Mouse (Mus musculus) hindbrain, embryonic 13.5 days (tissue): ENCODE measurements at regions not wholly inside any gene's neighbourhood (a gene's known extent, or its start where the extent isn't known, plus 50 kb on each side); places are given as distances from the start of the nearest gene placed in this dataset.

Experiments used
- ATAC-seq: fragments of 200-750 bp; cut with Nextera tagmentation; 2 replicates; pipeline ENCODE4 v1.8.0; 2017; ENCODE audit warnings: moderate TSS enrichment; ENCODE audit not compliant: low FRiP score
- H3K27ac ChIP-seq: fragments of 300-500 bp; sonication (generic); 2 replicates; pipeline ENCODE4 v1.5.1; 2015; ENCODE audit warnings: inconsistent platforms, mild to moderate bottlenecking, moderate library complexity
- H3K27me3 ChIP-seq: fragments of 300-500 bp; sonication (generic); 2 replicates; pipeline ENCODE4 v1.6.1; 2015; ENCODE audit warnings: mild to moderate bottlenecking, inconsistent platforms
- H3K36me3 ChIP-seq: fragments of 300-500 bp; sonication (generic); 2 replicates; pipeline ENCODE4 v1.6.1; 2015; ENCODE audit warnings: mild to moderate bottlenecking, inconsistent platforms
- H3K4me1 ChIP-seq: fragments of 300-500 bp; sonication (generic); replicated peaks from 2 replicates; pipeline ENCODE4 v1.6.1; 2015; ENCODE audit warnings: inconsistent platforms
- H3K4me2 ChIP-seq: fragments of 300-500 bp; sonication (generic); 2 replicates; pipeline ENCODE4 v1.6.1; 2015; ENCODE audit warnings: inconsistent platforms, mild to moderate bottlenecking, moderate library complexity
- H3K4me3 ChIP-seq: fragments of 300-500 bp; sonication (generic); 2 replicates; pipeline ENCODE4 v1.5.1; 2015; ENCODE audit warnings: mild to moderate bottlenecking, inconsistent platforms
- H3K9ac ChIP-seq: fragments of 300-500 bp; sonication (generic); 2 replicates; pipeline ENCODE4 v1.6.1; 2015; ENCODE audit warnings: mild to moderate bottlenecking, inconsistent platforms
- H3K9me3 ChIP-seq: fragments of 300-500 bp; sonication (generic); 2 replicates; pipeline ENCODE4 v1.6.1; 2016; ENCODE audit warnings: inconsistent platforms
- WGBS: fragments of 180-500 bp; shearing (Covaris S2); methylation state at CpG from one replicate; pipeline ENCODE4 v1.1.7; 2015; 5-methylcytosine and 5-hydroxymethylcytosine counted together

DNA sequence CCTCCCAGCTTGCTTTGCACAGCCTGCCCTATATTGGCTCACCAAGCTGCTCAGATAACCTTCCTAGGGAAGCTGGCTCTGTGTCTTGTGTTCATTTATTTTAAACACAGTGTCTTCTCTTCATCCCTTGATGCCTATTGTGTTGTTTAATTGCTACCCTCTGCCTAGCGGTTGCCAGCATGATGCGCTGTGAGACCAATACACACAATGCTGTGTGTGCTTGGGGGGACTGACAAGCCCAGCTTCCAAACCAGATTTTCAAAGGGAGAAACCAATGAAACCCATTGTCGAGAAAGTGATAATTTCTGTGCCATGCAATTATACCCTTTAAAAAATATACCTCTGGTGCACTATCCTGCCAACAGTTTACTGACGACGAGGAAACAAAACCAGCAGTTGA lies 247.8 kb downstream of the Nuf2 start:
- Histone ChIP-seq H3K27me3 (no peaks in the 10 kb centered on the region), H3K9ac (no peak overlapping the region), H3K27ac (no peak overlapping the region), H3K9me3 (no peaks in the 10 kb centered on the region), H3K4me3 (no peak overlapping the region), H3K36me3 (no peaks in the 10 kb centered on the region), H3K4me2 (no peak overlapping the region), H3K4me1 (no peaks in the 10 kb centered on the region)
- WGBS = 94% methylated on average over 5 of the region's 5 CpGs
- ATAC-seq = no peak

- Histone ChIP-seq H3K27ac (no peak overlapping the region), H3K27me3 (no peaks in the 10 kb centered on the region), H3K4me3 (no peak overlapping the region), H3K4me2 (no peak overlapping the region), H3K4me1 (no peaks in the 10 kb centered on the region), H3K9me3 (no peaks in the 10 kb centered on the region), H3K36me3 (no peaks in the 10 kb centered on the region), H3K9ac (no peak overlapping the region)
- 81% methylated on average over 4 of the region's 4 CpGs for WGBS
- no peak for ATAC-seq
Observed at GRCm38 (mm10) chr1:169270750-169271149, 260.5 kb downstream of the Nuf2 start.

GRCm38 (mm10) chr1:169263984-169264660 lies 267.1 kb downstream of the Nuf2 start:
- H3K27ac ChIP-seq = no peak overlapping the region
- H3K4me1 ChIP-seq = 0 out of 2 replicates have a peak, but pooled peaks cover 6% of the 10 kb centered on the region
- no peak overlapping the region for H3K4me3 ChIP-seq
- H3K36me3 ChIP-seq = no peaks in the 10 kb centered on the region
- ATAC-seq = no peak
- no peaks in the 10 kb centered on the region for H3K9me3 ChIP-seq
- 77% methylated on average over 5 of the region's 5 CpGs for WGBS
- no peak overlapping the region for H3K9ac ChIP-seq
- H3K27me3 ChIP-seq = no peaks in the 10 kb centered on the region
- no peak overlapping the region for H3K4me2 ChIP-seq

GRCm38 (mm10) chr1:169254250-169254937 lies 276.9 kb downstream of the Nuf2 start:
- Histone ChIP-seq H3K4me1 (peaks cover 4% of the 10 kb centered on the region; the same call in 1 of the 2 replicates), H3K36me3 (no peaks in the 10 kb centered on the region), H3K4me3 (no peak overlapping the region), H3K4me2 (no peak overlapping the region), H3K9me3 (no peaks in the 10 kb centered on the region), H3K9ac (no peak overlapping the region), H3K27ac (no peak overlapping the region), H3K27me3 (no peaks in the 10 kb centered on the region)
- no peak for ATAC-seq
- WGBS = 42% methylated on average over 7 of the region's 7 CpGs

DNA sequence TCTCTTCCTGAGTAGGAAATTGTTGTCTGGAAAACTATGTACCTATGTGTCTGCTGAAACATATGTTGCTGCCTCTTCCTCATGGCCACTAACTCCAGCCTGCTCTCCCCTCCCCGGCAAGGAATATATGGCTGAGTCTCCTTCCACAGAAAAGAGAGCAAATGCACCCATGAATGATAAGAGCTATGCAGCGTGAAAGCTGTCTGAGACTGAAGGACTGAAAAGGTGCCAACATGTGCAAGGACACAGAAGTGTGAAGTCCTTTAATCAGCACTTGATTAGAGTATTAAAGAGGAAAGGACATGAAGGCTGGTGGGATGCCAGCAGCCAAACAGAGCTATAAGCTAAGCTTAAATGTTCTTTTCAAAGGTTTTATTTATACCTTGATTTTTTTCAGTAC lies 279.1 kb downstream of the Nuf2 start:
- Histone ChIP-seq H3K36me3 (no peaks in the 10 kb centered on the region), H3K4me2 (no peak overlapping the region), H3K4me3 (no peak overlapping the region), H3K27me3 (no peaks in the 10 kb centered on the region), H3K4me1 (peaks cover 4% of the 10 kb centered on the region; the same call in 1 of the 2 replicates), H3K27ac (no peak overlapping the region), H3K9ac (no peak overlapping the region), H3K9me3 (no peaks in the 10 kb centered on the region)
- ATAC-seq = no peak
- WGBS = 87% methylated on average over 2 of the region's 2 CpGs

DNA sequence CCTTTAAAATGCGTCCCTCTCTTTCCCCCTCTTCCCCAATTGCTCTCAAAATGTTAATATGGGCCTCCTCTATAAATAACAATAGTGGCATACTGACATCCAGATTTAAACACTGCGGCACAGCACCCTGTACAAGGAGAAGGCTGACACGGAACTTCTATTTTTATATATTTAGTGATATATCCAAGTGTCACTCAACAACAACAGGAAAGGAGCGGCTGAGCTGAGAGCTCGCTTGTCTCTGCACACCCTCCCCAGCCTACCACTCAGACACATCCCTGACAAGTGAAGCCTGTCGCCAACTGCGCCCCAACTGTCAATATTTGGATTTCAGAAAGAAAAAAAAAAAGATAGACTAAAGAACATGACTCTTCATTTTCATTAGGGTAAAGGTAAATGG lies 282.2 kb downstream of the Nuf2 start:
- no peaks in the 10 kb centered on the region for H3K27me3 ChIP-seq
- H3K9me3 ChIP-seq = no peaks in the 10 kb centered on the region
- H3K4me1 ChIP-seq = no peaks in the 10 kb centered on the region
- H3K27ac ChIP-seq = no peak overlapping the region
- H3K4me2 ChIP-seq = no peak overlapping the region
- 85% methylated on average over 7 of the region's 7 CpGs for WGBS
- ATAC-seq = no peak
- H3K9ac ChIP-seq = no peak overlapping the region
- H3K4me3 ChIP-seq = no peak overlapping the region
- H3K36me3 ChIP-seq = no peaks in the 10 kb centered on the region

DNA sequence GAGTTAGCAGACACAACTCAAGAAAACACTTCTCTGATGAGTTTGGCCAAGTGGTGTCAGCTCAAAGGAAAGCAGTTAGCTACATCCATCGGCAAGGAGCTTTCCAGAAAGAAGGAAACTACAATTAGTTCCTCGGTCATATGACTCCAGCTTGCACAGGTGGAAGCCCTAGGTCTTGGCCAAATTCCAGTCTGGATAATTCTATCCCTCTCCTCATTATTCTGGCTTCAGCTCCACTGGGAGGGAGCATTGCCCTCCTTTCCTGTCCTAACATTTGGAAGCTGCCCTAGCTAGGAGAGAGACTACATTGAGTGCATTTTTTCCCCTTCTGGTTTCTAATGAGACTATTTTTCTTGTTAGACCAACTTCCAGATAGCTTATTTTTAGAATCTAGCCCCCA lies 290.9 kb downstream of the Nuf2 start:
- Histone ChIP-seq H3K4me1 (peaks cover 7% of the 10 kb centered on the region), H3K4me3 (no peak overlapping the region), H3K27ac (no peak overlapping the region), H3K27me3 (no peaks in the 10 kb centered on the region), H3K9ac (no peak overlapping the region), H3K36me3 (no peaks in the 10 kb centered on the region), H3K4me2 (no peak overlapping the region), H3K9me3 (no peaks in the 10 kb centered on the region)
- WGBS = 74% methylated on average over 2 of the region's 2 CpGs
- ATAC-seq = no peak

DNA sequence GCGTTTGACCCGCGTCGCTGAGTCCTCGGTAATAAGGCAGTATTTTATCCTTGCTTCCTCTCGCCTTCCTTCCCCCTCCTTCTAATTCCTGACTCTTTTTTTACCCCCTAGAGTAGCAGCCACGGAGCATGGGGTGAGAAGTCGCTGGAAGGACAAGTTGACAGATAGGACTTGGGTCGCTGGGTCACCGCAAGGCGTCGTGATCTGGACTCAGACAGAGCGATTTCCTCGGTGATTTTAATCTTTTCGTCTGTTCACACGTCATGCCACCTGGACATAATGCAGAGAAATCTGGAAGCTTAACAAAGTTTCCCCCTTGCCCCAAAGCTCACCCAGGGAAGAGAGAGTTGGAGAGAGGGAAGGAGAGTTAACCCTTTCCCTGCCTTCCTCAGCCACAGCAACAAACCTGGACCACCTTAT lies 292.6 kb downstream of the Nuf2 start:
- Histone ChIP-seq H3K27me3 (no peaks in the 10 kb centered on the region), H3K9ac (no peak overlapping the region), H3K27ac (no peak overlapping the region), H3K9me3 (no peaks in the 10 kb centered on the region), H3K36me3 (no peaks in the 10 kb centered on the region), H3K4me3 (no peak overlapping the region), H3K4me2 (0 out of 2 replicates have a peak overlapping the region, but pooled peaks have one; percentile 18), H3K4me1 (peaks cover 12% of the 10 kb centered on the region)
- WGBS = 30% methylated on average over 16 of the region's 16 CpGs
- ATAC-seq = no peak

GRCm38 (mm10) chr1:169235276-169235681 lies 296.0 kb downstream of the Nuf2 start:
- WGBS = 12% methylated on average over 2 of the region's 2 CpGs

DNA sequence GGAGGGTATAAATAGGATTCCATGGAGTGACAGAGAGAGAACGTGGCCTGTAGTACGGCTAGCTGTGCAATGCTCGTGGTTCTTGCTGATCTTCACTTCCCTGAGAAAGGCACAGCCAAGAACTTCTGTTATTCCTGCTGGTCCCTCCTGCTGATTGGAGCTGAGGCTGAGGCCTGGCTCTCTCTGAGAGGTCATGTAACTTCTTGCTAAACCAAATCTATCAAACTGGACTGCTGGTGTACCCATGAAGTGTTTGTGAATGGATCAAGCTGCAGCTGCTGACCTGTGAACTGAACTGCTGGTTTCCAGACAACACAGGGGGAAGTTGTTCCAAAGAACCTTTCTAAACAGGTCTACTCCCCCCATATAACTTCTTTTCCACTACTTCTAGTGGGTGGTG lies 297.9 kb downstream of the Nuf2 start:
- Histone ChIP-seq H3K4me2 (no peak overlapping the region), H3K27ac (no peak overlapping the region), H3K9ac (no peak overlapping the region), H3K36me3 (no peaks in the 10 kb centered on the region), H3K4me3 (no peak overlapping the region), H3K4me1 (peaks cover 6% of the 10 kb centered on the region), H3K27me3 (no peaks in the 10 kb centered on the region), H3K9me3 (no peaks in the 10 kb centered on the region)
- 67% methylated on average over 3 of the region's 3 CpGs for WGBS
- ATAC-seq = no peak

More at GRCm38 (mm10) chr1:169235276-169235681, 296.0 kb downstream of the Nuf2 start:
- no peaks in the 10 kb centered on the region for H3K27me3 ChIP-seq
- no peak overlapping the region for H3K9ac ChIP-seq
- no peak overlapping the region for H3K4me2 ChIP-seq
- ATAC-seq = no peak
- H3K4me3 ChIP-seq = no peak overlapping the region
- H3K36me3 ChIP-seq = no peaks in the 10 kb centered on the region
- peaks cover 12% of the 10 kb centered on the region for H3K4me1 ChIP-seq
- H3K27ac ChIP-seq = no peak overlapping the region
- no peaks in the 10 kb centered on the region for H3K9me3 ChIP-seq

DNA sequence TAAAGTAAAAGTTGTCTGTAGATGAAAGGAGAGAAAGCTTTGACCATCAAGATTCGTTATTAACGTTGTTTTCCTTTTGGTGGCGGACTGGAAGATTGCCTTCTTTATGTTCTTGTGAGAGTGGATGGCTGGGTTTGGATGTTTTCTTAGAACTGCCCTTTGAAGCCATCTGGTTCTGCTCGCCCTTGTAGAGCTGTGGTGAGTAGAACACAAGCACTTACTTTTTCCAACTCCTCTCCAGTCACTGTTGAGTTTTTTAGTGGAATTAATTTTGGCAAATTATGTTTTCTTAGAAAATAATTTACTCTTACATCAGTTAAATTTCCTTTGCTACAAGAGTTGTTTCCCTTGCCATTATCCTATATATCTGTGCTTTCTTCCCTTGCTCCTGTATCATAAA lies 301.2 kb downstream of the Nuf2 start:
- H3K4me1 ChIP-seq = peaks cover 2% of the 10 kb centered on the region
- no peak overlapping the region for H3K27ac ChIP-seq
- no peak overlapping the region for H3K9ac ChIP-seq
- WGBS = 79% methylated on average over 4 of the region's 4 CpGs
- no peaks in the 10 kb centered on the region for H3K9me3 ChIP-seq
- no peaks in the 10 kb centered on the region for H3K36me3 ChIP-seq
- ATAC-seq = no peak
- no peaks in the 10 kb centered on the region for H3K27me3 ChIP-seq
- H3K4me3 ChIP-seq = no peak overlapping the region
- H3K4me2 ChIP-seq = no peak overlapping the region

DNA sequence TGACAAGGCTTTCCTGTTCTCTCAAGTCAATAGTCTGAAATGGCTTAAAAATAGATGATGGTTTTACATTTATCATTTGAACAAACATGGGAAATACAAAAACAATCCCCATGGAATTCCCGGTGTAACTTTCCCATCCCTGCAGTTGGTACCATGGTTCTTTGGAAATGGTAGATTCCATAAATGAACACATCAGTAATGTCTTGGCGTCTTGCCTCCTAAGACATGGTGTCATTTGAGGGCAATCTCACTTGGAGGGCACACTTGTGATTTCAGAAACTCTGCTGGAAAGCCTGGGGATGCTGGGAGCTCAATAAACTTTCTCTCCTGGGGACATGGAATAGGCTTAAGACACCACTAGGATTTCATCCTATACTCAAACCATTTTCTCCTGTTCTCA lies 306.8 kb downstream of the Nuf2 start:
- no peak for ATAC-seq
- H3K4me3 ChIP-seq = no peak overlapping the region
- no peaks in the 10 kb centered on the region for H3K4me1 ChIP-seq
- no peak overlapping the region for H3K9ac ChIP-seq
- WGBS = 92% methylated on average over 2 of the region's 2 CpGs
- H3K9me3 ChIP-seq = no peaks in the 10 kb centered on the region
- H3K36me3 ChIP-seq = no peaks in the 10 kb centered on the region
- H3K4me2 ChIP-seq = no peak overlapping the region
- no peaks in the 10 kb centered on the region for H3K27me3 ChIP-seq
- H3K27ac ChIP-seq = no peak overlapping the region

DNA sequence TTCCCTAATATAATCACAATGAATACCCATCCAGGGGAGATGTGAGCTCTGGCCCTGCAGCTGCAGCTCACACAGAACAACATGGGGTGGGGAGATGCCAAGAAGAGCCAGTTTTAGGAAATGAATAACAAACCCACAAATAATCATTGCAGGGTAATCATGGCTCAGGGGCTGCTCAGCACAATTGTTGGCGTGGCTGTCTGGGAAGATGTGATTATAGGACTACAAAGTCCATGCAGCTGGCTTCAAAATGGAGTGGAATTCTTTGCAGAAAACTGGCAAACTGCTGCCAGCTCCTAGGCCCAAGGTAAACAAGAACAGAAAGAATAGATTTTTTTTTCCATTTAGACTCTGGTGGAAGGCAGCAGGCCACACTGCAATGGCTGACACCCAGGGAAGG lies 343.6 kb downstream of the Nuf2 start:
- ATAC-seq = no peak

More for the DNA sequence above, 343.6 kb downstream of the Nuf2 start:
- Histone ChIP-seq H3K27ac (0 out of 2 replicates have a peak overlapping the region, but pooled peaks have one; percentile 1), H3K36me3 (no peaks in the 10 kb centered on the region), H3K9ac (no peak overlapping the region), H3K4me2 (no peak overlapping the region), H3K4me1 (0 out of 2 replicates have a peak, but pooled peaks cover 4% of the 10 kb centered on the region), H3K9me3 (no peaks in the 10 kb centered on the region), H3K4me3 (no peak overlapping the region), H3K27me3 (no peaks in the 10 kb centered on the region)
- WGBS = 71% methylated on average over 1 of the region's 1 CpGs
